Mouse (Mus musculus): ENCODE measurements around the gene Hes1.

Gene Hes1

GRCm38 (mm10) chr16:30114451-30114850 lies 50.3 kb downstream of the Hes1 start:
- no peak for DNase-seq (ENCODE audit: low spot score in 2 of 2)

All from spleen, postnatal 14 days (tissue).